10 mouse cellular contexts compared by ENCODE assay signal in genomic region chr4:63051940-63052661, GRCm38 (mm10).
DNase-seq lines count a peak whose midpoint lies in the region; ATAC-seq and TF ChIP-seq lines count a peak whose summit lies in the region.
"Had no signal": no experiment of that assay in that cellular context is flagged by ENCODE, and none has a peak within 500 bp of the region (broad histone marks: within the 10 kb centered on the region; RNA-seq: fewer than 3 reads in every experiment).

No protein-coding gene starts in this region.

- peaks cover 27% of the 10 kb centered on the region for H3K4me1 ChIP-seq in lung, embryonic 14.5 days (ENCODE audit: insufficient read depth)
- peaks cover 21% of the 10 kb centered on the region; the same call in 1 of the 2 replicates for H3K4me1 ChIP-seq in embryonic fibroblast, embryonic 13.5 days (ENCODE audit: control insufficient read depth, insufficient read depth, low read length)
- peaks cover 15% of the 10 kb centered on the region; the same call in 1 of the 2 replicates for H3K4me1 ChIP-seq in liver, embryonic 15.5 days (replicated peaks)
- H3K4me1 ChIP-seq in forebrain, embryonic 12.5 days: peaks cover 18% of the 10 kb centered on the region

- no peak for ATAC-seq in lung, embryonic 14.5 days (ENCODE audit: insufficient read depth)
- ATAC-seq in liver, embryonic 15.5 days (ENCODE audit: insufficient read depth): peak; percentile 51
- no peak for ATAC-seq in forebrain, embryonic 12.5 days (ENCODE audit: low FRiP score)

- 28% methylated on average over 7 of the region's 7 CpGs for WGBS in lung, embryonic 14.5 days
- WGBS in liver, embryonic 15.5 days (ENCODE audit: insufficient replicate concordance): 37% methylated on average over 7 of the region's 7 CpGs
- 70% methylated on average over 7 of the region's 7 CpGs for WGBS in forebrain, embryonic 12.5 days

- no peak for TF ChIP-seq CTCF in lung, embryonic 14.5 days (IDR thresholded peaks at IDR 0.05; ENCODE audit: low read depth)
- TF ChIP-seq CTCF in embryonic fibroblast, embryonic 13.5 days (IDR thresholded peaks at IDR 0.05; ENCODE audit: borderline replicate concordance, insufficient read depth, low read length): no peak

- H3K9me3 ChIP-seq in lung, embryonic 14.5 days (ENCODE audit: low read depth, low read length): no peaks in the 10 kb centered on the region
- H3K9me3 ChIP-seq in liver, embryonic 15.5 days (replicated peaks): no peaks in the 10 kb centered on the region
- no peaks in the 10 kb centered on the region for H3K9me3 ChIP-seq in forebrain, embryonic 12.5 days
- H3K9me3 ChIP-seq: limb, embryonic 15.5 days had no signal

- H3K9ac ChIP-seq in lung, embryonic 14.5 days: no peak overlapping the region
- no peak overlapping the region for H3K9ac ChIP-seq in liver, embryonic 15.5 days
- no peak overlapping the region for H3K9ac ChIP-seq in forebrain, embryonic 12.5 days
- H3K9ac ChIP-seq: limb, embryonic 15.5 days had no signal

- H3K36me3 ChIP-seq in lung, embryonic 14.5 days (ENCODE audit: insufficient read depth): no peaks in the 10 kb centered on the region
- no peaks in the 10 kb centered on the region for H3K36me3 ChIP-seq in liver, embryonic 15.5 days (replicated peaks)
- peaks cover 3% of the 10 kb centered on the region; the same call in 1 of the 2 replicates for H3K36me3 ChIP-seq in forebrain, embryonic 12.5 days (replicated peaks)
- H3K36me3 ChIP-seq: limb, embryonic 15.5 days had no signal

- no peak for TF ChIP-seq POLR2A in embryonic fibroblast, embryonic 13.5 days (IDR thresholded peaks at IDR 0.05; ENCODE audit: low read depth, low read length)

- no peak overlapping the region for H3K4me2 ChIP-seq in lung, embryonic 14.5 days
- H3K4me2 ChIP-seq in liver, embryonic 15.5 days: no peak overlapping the region
- H3K4me2 ChIP-seq in forebrain, embryonic 12.5 days: no peak overlapping the region
- H3K4me2 ChIP-seq: limb, embryonic 15.5 days had no signal

- peak; percentile 65 for DNase-seq in lung, embryonic 14.5 days
- no peak for DNase-seq in lung, postnatal 4 days
- peak; percentile 97 for DNase-seq in kidney, adult 9 months
- no peak for DNase-seq in retina, postnatal 1 day
- no peak for DNase-seq in left cerebral cortex, adult 8-10 months (ENCODE audit: low spot score in 2 of 2)
- DNase-seq: thymus, adult 18-20 months had no signal

- no peak overlapping the region for H3K4me3 ChIP-seq in lung, embryonic 14.5 days (ENCODE audit: low read depth, low read length)
- H3K4me3 ChIP-seq in embryonic fibroblast, embryonic 13.5 days (ENCODE audit: insufficient read depth, low read length): no peak overlapping the region
- H3K4me3 ChIP-seq in liver, embryonic 15.5 days (replicated peaks): no peak overlapping the region
- H3K4me3 ChIP-seq in forebrain, embryonic 12.5 days (replicated peaks): no peak overlapping the region
- H3K4me3 ChIP-seq: limb, embryonic 15.5 days had no signal

- no peaks in the 10 kb centered on the region for H3K27me3 ChIP-seq in lung, embryonic 14.5 days (ENCODE audit: insufficient read depth, low read length)
- no peaks in the 10 kb centered on the region for H3K27me3 ChIP-seq in liver, embryonic 15.5 days
- H3K27me3 ChIP-seq in forebrain, embryonic 12.5 days: no peaks in the 10 kb centered on the region
- H3K27me3 ChIP-seq: limb, embryonic 15.5 days had no signal

- peak overlapping the region; percentile 58; the same call in 1 of the 2 replicates for H3K27ac ChIP-seq in lung, embryonic 14.5 days (ENCODE audit: low read depth)
- peak overlapping the region; percentile 50 for H3K27ac ChIP-seq in embryonic fibroblast, embryonic 13.5 days (ENCODE audit: insufficient read depth, low read length)
- H3K27ac ChIP-seq in liver, embryonic 15.5 days (replicated peaks): no peak overlapping the region
- no peak overlapping the region for H3K27ac ChIP-seq in forebrain, embryonic 12.5 days
- H3K27ac ChIP-seq: limb, embryonic 15.5 days had no signal

Comparison
In these comparisons a context has a peak if more than half of its experiments do, and no peak if none do; other contexts are left out.
1. DNase-seq: peak in lung, embryonic 14.5 days (single experiment) and kidney, adult 9 months (single experiment); none in lung, postnatal 4 days (0 of 2), retina, postnatal 1 day (single experiment) and left cerebral cortex, adult 8-10 months (0 of 2).
2. H3K27ac ChIP-seq: peak in lung, embryonic 14.5 days (single experiment) and embryonic fibroblast, embryonic 13.5 days (single experiment); none in liver, embryonic 15.5 days (single experiment) and forebrain, embryonic 12.5 days (single experiment).